Mouse (Mus musculus) retina, embryonic 14.5 days (tissue): Measurements from ENCODE around the gene Chpt1.

Source experiments
- DNase-seq: peaks from one replicate; pipeline ENCODE4 v3.0.0-alpha.2; 2015; ENCODE audit warnings: low spot score

Chpt1 gene

DNA sequence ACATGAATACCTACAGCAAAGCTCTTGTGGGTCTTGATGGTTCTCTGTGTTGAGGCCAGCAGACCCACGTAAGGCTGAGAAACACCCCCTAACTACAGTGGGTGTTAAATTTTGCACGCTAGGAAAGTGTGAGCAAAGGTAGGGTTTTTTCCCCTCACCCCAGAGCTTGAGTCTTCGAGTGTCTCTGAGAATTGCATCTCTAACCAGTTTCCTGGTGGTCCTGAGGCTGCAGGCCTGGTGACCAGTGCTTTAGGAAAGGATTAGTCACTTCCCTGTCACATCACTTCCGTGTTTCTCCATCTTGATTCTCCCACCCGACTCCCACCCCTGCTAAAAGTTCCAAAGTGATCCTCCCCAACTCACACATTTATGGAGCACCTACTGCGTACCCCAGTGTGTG is 99.7 kb downstream of the Chpt1 start:
- no peak for DNase-seq

DNA sequence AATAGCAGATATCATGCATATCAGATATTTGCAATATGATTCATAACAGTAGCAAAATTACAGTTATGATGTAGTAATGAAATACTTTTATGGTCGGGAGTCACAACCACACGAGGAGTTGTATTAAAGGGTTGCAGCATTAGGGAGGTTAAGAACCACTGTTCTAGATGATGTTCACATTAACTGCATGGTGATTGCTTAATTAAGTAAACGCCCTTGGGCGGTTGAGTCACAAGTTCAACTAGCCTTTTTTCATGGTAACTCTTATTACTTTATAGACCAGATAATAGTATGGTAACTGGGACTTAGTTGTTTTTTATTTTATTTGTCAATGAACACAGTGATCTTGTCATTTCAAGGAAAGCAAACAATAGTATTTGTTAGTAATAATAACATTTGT is 100.9 kb downstream of the Chpt1 start:
- no peak for DNase-seq
